Mouse (Mus musculus): ENCODE measurements at regions not wholly inside any gene's neighbourhood (a gene's known extent, or its start where the extent isn't known, plus 50 kb on each side); places are given as distances from the start of the nearest gene placed in this dataset.

DNA sequence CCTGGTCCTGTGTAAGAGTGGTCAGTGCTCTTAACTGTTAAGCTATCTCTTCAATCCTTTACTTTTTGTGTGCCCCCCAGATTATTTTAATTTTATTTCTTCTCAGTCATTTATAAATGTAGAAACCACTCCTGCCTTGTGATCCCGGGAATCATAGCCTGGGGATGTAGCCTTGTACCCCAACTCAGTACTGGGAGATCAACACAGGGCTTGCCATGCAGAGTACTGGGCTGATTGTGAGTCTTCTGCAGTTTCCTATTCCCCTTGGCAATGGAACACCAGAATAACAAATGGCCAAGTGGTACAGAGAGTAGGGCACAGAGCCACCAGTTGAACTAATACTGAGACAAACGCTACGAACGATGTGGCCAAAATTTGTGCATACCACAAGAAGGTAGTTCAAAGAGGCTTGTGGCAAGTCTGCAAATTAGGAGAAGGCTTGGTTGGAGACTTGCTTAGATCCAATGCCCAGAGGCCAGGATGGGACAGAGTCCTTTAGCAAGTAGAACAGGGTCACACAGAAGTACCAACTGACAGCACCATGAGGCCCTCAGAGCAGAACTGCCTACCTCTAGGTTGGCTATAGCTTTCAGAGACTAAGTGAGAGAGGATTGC is 151.9 kb downstream of the Qrsl1 start:
- no peak for DNase-seq (ENCODE audit: low spot score)

DNA sequence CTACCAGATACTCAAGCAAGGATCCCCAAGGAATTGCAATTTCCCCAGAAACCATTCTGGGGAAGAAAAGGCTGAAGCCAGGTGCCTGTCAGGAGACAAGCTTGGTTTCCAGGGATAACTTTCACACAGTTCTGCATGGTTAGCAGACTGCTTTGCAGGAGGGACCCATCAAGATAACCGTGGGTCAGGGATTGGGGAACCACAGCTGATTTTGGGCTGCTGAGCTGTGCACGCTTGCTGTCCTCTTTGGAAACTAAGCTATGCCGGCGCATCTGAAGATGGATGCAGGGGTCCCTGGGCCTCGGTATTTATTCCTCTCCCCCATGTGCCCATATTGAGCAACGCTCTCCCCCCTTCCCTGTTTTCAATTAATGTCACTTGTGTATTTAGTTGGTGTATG is 151.1 kb downstream of the Qrsl1 start:
- DNase-seq (ENCODE audit: low spot score) = no peak

DNA sequence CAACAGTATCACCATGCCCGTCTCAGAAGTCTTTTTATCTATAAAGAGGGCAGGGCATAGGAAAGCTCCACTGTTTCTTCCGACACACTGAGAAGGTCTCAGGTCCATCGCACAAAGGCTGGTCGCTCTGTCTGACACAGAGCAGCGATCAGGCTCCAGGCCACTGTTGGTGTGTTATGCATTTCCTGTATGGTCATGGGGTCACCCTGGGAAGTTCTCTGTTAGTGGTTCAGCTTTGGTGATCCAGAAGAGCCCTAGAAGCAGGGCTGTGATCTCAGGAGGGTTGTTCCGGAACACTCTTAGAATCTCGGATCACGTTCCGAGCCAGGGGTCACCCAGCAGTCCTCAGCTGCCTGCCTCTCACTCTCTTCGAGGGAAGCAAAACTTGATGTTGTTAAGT is 150.7 kb downstream of the Qrsl1 start:
- DNase-seq (ENCODE audit: low spot score) = no peak

DNA sequence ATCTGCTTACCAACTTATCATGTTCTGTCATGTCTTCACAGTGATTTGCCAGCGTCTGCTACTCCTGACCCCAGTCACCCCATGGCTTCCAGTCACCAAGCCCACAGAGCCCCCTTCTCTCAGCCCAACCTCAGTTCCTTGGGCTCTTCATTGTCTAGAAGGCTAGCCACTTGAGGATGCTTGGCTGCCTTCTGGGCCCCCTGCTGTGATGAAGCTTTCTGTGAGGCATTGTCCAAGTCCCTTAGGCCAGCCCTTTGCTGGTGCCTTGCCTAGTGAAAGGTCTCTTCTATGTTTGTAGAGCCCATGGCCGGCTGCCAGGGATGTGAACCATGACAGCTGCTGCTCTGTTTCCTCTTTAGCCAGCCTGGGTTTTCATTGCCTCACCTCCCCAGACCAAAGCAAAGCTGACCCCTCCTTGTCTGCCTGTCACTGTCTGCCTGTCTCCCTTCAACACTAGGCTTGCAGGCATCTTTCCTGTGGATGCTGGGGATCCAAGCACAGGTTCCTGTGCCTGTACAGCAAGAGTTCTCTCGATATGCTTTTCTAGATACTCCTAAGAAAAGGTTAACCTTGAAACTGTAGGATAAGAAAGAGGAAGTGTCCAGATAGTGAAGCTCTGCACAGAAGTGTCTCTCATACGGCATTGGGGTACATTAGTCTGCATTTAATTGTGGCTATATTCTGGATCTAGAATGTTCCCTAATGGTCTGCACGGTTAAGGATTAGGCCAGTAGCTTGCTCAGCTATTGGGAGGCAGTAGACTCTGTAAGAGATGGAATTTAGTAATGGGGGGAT is 149.5 kb downstream of the Qrsl1 start:
- no peak for DNase-seq (ENCODE audit: low spot score)

DNA sequence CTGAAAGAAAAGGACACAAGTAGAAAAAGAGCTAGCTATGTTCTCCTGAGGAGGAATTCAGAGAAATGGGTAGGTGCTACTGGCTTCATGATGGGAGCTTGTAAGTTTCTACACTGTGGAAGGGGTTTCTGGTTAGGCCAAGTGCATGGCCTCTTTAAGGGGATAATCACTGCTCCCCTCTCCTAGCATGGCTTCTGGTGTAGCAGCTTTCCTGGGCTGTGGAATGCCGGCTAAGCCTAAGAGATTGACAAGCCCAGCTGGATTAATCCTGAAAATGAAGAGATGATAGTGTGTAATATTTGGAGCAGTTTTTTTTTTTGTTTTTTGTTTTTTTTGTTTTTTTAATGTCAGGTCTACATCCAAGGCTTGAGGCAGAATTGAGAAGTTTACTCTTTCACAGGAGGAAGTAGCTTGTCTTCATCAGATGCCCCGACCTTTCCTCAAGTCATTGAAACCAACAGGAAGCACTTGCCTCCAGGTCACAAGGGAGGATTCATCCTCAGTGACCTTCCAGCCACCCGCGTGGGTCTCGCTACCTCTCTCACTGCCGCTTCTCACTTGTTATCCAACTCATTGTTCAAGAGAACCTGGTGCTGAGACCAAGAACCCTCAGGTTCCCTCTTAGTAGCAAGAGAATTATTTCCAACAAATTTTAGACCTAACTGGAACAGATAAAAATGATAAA is 144.5 kb downstream of the Qrsl1 start:
- DNase-seq (ENCODE audit: low spot score) = no peak

DNA sequence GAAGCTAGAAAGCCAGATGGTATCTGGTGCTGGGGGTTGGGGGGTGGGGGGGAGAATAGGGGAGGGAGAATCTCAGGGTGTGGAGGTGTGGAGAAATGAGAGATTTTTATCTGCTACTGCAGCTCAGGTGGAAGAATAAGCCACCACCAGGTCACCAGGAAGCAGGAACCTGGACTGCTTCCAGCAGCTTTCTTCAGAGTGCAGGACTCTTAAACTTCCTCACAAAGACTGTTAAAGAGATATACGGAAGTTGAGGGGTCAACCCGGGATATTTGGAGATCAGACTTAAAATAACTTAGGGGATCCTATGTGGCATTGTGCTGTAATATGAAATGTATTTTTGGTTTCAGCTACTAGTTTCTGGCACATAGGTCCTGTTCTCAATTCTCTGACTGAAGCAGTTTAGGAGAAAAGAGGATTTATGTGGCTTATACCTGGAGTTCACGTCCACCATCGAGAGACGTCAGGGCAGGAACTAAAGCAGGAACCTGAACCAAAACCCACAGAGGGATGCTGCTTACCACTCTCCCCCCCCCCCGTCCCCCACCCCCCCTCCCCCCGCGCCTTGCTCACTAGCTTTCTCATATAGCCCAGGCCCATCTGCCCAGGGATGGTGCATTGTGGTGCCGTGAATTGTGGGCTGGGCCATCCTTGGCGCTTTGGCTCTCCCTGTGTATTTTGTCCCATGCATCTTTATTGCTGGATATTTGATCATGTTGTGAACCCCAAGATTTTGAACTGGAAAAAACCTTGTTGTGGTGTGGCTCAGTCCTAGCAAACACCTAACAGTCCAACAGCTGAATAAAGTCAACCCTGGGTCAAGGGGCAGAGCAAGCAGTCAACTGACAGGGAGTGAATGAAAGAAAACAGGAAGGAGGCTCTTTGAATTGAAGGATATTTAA is 143.2 kb downstream of the Qrsl1 start:
- no peak for DNase-seq (ENCODE audit: low spot score)

DNA sequence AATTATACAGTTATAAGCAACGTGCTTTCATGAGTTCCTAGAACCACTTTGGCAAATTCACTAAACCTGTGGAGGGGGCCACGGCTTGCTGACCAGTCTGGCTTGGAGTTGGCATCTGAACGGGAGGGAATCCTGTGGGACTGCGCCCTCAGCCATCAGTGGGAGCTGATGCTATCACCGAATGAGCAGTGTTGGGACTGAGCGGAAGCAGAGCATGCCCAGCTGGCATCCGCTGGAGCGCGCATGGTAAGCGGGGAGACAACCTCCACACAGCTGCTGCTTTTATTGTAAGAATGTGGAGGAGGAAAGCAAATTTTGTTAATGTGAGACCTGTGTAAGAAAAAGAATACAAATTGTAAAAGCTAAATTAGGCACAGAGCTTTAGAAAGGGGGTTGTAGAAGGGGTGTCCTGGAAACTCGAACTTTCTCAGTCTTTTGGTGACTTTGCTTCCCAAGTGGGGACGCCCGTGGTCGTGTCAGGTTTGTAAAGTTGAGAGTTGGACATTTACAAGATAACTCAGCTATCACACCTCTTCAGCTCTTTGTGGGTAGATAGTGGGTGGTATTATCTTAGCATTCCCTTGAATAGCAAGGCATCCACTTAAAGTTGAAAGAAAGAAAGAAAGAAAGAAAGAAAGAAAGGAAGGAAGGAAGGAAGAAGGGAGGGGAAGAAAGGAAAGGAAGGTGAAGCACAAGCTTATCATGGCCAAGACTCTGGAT is 142.2 kb downstream of the Qrsl1 start:
- no peak for DNase-seq (ENCODE audit: low spot score)

DNA sequence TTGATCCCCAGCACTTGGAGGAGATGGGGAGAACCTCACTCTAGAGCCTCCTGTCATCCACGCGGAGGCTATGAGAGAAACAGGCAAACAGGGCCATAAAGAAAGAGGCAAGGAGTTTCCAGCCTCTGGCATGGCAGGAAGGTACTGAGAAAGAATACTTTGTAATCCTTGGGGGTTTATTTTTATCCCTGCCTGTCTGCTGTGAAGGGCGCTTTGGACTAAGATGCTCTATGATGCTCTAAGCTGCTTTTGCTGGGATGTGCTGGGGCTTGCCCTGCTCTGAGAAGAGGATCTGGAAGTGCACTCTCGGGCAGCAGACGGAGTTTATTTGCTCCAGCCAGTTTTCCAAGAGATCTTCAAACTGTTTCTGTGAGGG is 141.7 kb downstream of the Qrsl1 start:
- no peak for DNase-seq (ENCODE audit: low spot score)

DNA sequence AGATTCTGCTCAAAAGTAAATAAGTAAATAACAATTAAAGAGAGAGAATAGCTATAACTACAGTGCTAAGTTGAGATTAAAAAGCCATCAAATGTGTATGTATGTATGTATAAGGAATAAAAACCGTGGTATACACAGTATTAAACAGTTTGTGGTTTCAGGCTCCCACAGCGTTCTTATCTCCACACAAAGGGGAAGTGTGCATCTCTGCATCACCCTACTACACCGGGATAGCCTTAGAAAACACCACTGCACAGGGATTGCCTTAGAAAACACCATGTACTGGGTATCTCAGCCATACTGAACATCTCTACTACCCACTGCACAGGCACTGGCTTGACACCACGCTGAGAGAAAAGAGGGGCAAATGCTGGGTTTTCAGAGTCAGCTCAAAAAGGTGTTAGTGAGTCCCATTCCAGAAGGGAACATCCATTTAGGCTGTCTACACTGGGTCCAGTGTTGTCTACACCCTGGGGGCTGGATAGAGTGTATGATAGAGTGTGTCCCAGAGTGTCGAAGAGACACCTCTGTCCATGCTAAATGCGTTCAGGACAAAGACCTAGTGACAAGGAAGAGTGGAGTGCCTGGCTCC is 139.5 kb downstream of the Qrsl1 start:
- DNase-seq (ENCODE audit: low spot score) = no peak

DNA sequence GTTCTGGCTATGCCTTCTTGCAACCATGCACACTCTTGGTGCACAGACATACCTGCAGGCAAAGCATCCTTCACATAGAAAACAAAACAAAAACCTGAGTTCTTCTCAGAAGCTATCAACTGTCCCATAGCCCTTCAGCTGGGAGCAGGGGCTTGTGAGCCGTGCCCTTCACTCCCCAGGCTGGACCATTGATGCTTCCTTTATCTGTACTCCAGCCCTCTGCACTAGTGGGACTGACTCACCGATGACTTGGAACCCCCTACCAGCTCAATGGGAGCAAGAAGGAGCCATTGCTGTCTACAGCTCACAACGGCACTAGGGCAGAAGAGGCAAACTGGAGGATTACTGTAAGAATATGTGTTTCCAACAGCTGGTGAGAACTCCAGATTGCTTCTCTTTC is 137.0 kb downstream of the Qrsl1 start:
- DNase-seq (ENCODE audit: low spot score) = no peak

DNA sequence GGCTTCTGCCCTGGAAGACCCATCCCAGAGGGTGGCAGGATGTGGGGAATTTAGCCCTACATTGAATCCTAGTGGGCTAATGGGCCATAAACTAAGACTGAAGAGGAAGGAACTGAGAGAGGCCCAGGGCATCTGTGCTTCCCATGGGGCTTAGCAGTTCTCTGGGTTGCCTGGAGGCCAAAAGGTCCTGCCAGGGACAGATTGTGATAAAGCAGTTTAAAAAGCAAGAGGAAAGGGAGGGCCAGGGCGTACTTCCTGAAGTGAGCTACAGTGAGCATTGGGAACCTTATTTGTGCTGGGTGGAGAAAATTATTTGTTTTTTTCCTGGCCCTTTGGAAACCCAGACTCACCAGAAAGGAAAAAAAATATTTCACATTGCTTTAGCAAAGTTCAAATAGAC is 136.3 kb downstream of the Qrsl1 start:
- DNase-seq (ENCODE audit: low spot score) = no peak

DNA sequence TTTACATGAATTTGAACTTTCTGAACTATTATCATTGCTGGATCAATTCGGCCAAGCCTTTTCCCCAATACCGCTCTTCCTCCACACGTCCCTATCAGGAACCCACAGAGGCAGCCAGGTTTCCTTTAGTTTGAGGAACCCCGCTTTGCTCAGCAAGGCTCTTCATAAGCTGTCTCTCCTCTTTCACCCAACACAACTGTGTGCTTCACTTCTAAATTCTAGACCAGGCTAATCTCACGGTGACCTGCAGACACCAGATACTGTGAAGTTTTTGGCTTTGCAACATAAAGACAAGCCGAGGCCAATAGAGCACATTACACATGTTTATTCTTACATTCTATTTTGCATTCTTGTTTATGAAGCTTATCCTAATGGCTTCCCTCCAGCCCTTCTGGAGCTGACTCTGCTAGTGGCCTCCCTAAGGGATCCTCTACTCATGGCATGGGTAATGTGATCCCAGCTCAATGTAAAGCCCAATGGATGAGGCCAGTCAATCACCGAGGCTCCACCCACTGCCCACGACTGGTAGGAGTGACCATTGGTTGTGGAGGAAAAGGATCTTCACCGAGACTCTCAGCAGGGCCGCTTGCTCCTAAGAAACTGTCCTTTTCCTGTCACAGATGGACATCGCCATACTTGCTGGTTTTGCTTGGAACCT is 135.6 kb downstream of the Qrsl1 start:
- DNase-seq (ENCODE audit: low spot score) = no peak

DNA sequence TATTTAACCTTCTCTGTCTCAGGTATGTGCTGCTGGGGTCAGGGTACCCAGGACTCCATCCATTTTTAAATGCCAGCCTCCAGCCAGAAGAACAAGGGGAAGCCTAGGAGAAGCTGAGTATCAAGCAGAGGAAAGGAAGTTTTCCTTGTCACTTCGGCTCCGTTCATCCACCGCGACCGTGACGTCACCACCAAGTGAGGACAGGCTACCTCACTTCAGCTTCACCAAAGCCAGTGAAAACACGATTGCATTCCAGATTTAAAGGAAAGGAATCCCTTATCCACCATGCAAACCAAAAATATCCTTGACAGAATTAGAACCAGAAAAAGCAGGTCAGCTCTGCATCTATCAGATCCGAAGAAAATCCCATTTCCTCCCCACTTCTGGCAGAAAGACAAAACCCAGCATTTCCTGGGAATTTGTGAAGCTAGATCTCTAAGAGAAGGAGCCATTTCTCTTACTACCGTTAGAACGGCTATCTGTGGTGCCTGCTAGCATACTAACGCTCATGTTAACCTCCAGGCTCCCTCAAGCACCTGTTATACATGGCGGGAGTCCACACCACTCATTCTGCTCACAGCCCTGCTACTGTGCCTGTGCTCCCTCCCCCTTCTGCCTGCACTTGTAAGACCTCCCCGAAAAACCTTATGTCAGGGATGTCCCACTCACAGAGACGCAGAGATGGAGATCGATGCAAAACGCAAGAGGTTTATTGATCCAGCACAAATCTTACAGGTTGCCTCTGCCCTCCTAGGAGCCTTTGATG is 133.4 kb downstream of the Qrsl1 start:
- DNase-seq (ENCODE audit: low spot score) = no peak

DNA sequence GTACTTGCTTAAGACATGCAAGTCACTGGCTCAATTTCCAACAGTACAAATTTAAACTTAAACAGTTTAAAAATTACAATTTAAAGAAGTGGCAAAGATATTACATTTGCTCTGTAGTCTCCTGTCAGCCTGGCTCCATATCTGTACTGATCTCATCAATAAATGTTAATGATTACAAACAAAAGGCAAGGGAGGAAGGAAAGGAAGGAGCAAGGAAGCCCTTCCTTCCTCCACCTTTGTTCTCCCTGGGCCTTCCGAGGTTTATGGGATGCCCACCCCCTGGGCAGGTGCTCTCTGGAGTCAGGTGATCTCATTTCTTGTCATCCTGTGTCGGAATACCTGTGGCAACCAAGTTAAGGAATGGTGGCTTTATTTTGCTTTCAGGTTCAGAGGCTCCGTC is 132.5 kb downstream of the Qrsl1 start:
- DNase-seq (ENCODE audit: low spot score) = no peak

DNA sequence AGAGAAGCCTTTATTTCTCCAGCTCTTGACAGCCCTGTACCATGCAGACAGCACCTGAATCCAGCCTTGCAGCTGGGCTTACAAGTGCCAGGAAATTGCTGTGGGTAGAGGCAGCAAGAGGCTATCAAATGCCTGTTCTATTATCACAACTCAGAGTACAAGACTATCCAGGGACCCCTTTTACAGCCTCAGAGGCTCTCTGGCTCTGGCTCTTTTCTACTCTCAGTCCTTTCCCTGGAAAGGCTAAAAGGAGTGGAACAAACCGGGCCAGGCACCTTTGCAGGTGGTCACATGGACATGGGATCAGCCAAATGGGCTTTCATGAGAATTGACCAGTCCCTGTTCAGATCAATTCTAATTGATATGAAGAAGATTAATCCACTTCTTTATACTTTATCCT is 125.7 kb downstream of the Qrsl1 start:
- DNase-seq (ENCODE audit: low spot score) = no peak

DNA sequence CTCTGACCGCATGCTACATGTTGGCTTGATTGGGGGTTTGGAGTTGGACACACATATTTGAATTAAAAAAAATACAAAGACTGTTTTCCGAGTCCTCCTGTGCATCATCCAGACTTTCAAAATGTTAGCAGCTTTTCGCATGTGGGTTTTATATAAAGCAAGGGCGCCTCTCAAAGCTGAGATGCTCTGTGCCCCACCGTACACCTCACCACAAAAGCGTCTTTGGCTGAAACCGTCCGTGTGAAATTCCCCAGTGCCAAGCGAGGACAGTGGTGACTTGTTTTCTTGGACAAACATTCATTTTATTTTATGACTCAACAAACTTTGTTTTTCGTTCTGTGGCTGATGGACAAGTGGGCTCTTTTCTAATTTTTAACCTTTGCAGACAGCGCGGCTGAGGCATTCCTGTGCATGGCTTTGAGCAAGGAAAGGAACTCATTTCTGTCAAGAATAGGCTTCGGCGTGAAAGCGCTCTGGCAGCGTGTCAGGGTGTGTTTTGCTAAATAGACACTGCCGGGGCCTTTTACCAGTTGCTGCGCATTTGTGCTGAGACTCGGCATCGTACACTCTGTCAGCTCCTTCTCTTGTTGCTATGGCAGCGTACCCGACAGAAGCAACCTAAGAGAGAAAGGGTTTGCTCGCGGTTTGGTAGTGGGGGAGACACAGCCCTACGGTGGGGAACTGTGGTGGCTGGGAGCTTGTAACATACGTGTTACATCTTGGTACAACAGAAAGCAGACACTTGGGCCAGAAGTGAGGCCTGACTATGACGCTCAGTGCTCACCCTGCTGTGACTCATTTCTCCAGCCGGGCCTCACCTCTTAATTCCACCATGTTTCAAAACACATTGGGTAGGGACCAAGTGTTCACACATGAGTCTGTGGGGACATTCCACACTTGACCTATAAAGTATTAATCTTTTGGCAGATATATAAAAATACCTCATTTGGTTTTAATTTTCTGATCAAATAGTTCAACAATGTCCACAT is 123.6 kb downstream of the Qrsl1 start:
- no peak for DNase-seq (ENCODE audit: low spot score)

DNA sequence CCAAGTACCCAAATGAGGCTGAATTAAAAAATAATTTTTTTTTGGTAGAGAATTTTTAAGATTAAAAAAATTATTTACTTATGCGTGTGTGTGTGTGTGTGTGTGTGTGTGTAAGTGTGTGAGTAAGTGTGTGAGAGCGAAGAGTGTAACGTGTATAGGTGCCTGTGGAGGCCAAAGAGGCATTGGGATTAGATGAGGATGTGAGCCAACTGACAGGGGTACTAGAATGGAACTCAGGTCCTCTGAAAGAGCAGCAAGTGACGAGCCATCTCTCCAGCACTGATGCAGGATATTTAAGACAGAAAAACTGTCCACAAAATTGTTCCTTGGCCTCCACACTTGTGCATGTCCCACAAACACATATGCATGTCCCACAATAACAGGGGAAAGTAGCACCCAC is 121.0 kb downstream of the Qrsl1 start:
- DNase-seq (ENCODE audit: low spot score) = no peak

DNA sequence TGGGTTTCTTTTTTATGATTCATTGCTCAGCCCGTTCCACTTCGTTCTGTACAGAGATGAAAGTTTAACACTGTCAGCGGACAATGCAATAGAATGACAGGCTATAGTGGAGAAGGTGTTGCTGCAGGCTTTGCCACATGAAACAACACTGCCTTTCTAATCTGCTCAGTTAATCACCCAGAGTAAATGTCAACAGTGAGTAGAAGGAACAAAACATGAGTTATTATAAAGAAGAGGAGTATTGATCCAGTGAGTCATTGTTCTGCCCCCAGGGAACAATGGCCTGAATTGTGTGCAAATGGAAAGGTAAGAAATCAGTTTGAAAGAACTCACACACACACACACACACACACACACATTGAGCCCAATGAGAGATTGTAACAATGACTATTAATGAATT is 118.2 kb downstream of the Qrsl1 start:
- no peak for DNase-seq (ENCODE audit: low spot score)

DNA sequence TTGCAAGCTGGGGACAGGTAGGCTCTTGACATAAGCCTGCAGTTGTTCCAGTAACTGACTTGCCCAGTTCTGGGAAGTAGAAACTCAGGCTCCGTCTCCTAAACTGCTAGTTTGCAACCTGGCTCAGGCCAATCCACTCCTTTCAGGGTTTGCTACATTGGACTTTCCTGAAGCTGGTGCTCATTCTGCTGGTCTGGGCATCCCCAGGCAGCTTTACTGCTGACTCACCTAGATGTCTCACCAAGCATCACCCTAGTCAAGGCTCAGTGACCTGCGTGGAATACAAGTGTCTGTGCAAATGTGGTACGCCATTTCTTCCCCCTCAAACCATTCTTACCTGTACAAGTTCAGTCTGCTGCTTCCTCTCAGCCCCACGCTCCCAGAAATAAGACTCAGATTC is 110.8 kb downstream of the Qrsl1 start:
- no peak for DNase-seq (ENCODE audit: low spot score)
